Mouse (Mus musculus) MEL (cell line): ENCODE data around the gene Aplf. TPM values are rescaled to one million over a fixed set of nuclear protein-coding genes. Genes with fewer than 3 reads are reported as not detected.

Source experiments
- DNase-seq: peaks from one replicate; pipeline ENCODE4 v3.0.0; 2011; ENCODE audit warnings: low read depth, low spot score
- H3K27ac ChIP-seq: 2 replicates; pipeline ENCODE4 v1.5.1; 2012; ENCODE audit warnings: low read depth, mild to moderate bottlenecking, control low read depth, low read length, moderate library complexity; ENCODE audit not compliant: control insufficient read depth
- H3K27me3 ChIP-seq, 2 experiments: fragments of 150-350 bp in 1 of 2; sonication (generic) in 1 of 2; 2 replicates each; pipeline ENCODE4 v1.6.1; 2012; ENCODE audit warnings: low read length in 2 of 2, mild to moderate bottlenecking in 2 of 2, improper control_type of control experiment in 1 of 2, moderate library complexity in 1 of 2; ENCODE audit not compliant: insufficient read depth in 2 of 2, control insufficient read depth in 1 of 2
- H3K36me3 ChIP-seq, 2 experiments: 2 replicates each; pipeline ENCODE4 v1.6.1; 2012 to 2014; ENCODE audit warnings: low read length in 2 of 2, improper control_type of control experiment in 1 of 2, inconsistent platforms in 1 of 2, mild to moderate bottlenecking in 1 of 2; ENCODE audit not compliant: insufficient read depth in 2 of 2, control insufficient read depth in 1 of 2
- H3K4me1 ChIP-seq, 2 experiments: fragments of 150-350 bp in 1 of 2; sonication (generic) in 1 of 2; 2 replicates each; pipeline ENCODE4 v1.6.1; 2012; ENCODE audit warnings: low read length in 2 of 2, improper control_type of control experiment in 1 of 2, mild to moderate bottlenecking in 1 of 2; ENCODE audit not compliant: insufficient read depth in 2 of 2, control insufficient read depth in 1 of 2
- H3K4me3 ChIP-seq, 2 experiments: fragments of 150-350 bp in 1 of 2; sonication (generic) in 1 of 2; 2 replicates each; pipeline ENCODE4 v1.5.1; 2012; ENCODE audit warnings: low read depth in 2 of 2, low read length in 2 of 2, mild to moderate bottlenecking in 2 of 2, moderate library complexity in 2 of 2, control low read depth in 1 of 2, improper control_type of control experiment in 1 of 2; ENCODE audit not compliant: control insufficient read depth in 1 of 2, insufficient read depth in 1 of 2
- H3K79me2 ChIP-seq: 2 replicates; pipeline ENCODE4 v1.6.1; 2012; ENCODE audit warnings: mild to moderate bottlenecking, low read length, moderate library complexity; ENCODE audit not compliant: control insufficient read depth, poor library complexity, insufficient read depth
- H3K9ac ChIP-seq: 2 replicates; pipeline ENCODE4 v1.6.1; 2012; ENCODE audit warnings: low read depth, mild to moderate bottlenecking, control low read depth, low read length, moderate library complexity; ENCODE audit not compliant: control insufficient read depth, poor library complexity, severe bottlenecking
- H3K9me3 ChIP-seq: fragments of 150-350 bp; sonication (generic); replicated peaks from 2 replicates; pipeline ENCODE4 v1.6.1; 2012; ENCODE audit warnings: mild to moderate bottlenecking, low read length, improper control_type of control experiment, moderate library complexity; ENCODE audit not compliant: insufficient read depth
- BHLHE40 ChIP-seq: IDR thresholded peaks from 2 replicates; pipeline ENCODE4 v1.6.1; 2012; ENCODE audit warnings: low read depth, mild to moderate bottlenecking, inconsistent platforms, low read length, improper control_type of control experiment, borderline replicate concordance
- CHD1 ChIP-seq: IDR thresholded peaks from 2 replicates; pipeline ENCODE4 v1.6.1; 2012; ENCODE audit warnings: low read depth, mild to moderate bottlenecking, inconsistent platforms, low read length, improper control_type of control experiment
- CHD2 ChIP-seq: IDR thresholded peaks from 2 replicates; pipeline ENCODE4 v1.6.1; 2011; ENCODE audit warnings: low read length, improper control_type of control experiment
- CTCF ChIP-seq, 3 experiments: IDR thresholded peaks in 2 of 3; conservative IDR thresholded peaks in 1 of 3; 2 replicates each; pipeline ENCODE4 v1.5.1; 2011 to 2012; ENCODE audit warnings: low read length in 3 of 3, low read depth in 2 of 3, mild to moderate bottlenecking in 2 of 3, improper control_type of control experiment in 1 of 3, inconsistent platforms in 1 of 3, mixed read lengths in 1 of 3, moderate library complexity in 1 of 3; ENCODE audit not compliant: control insufficient read depth in 1 of 3, insufficient read depth in 1 of 3, poor library complexity in 1 of 3, severe bottlenecking in 1 of 3
- E2F4 ChIP-seq: IDR thresholded peaks from 2 replicates; pipeline ENCODE4 v1.6.1; 2011; ENCODE audit warnings: low read depth, low read length, improper control_type of control experiment, borderline replicate concordance
- ELF1 ChIP-seq: IDR thresholded peaks from 2 replicates; pipeline ENCODE4 v1.6.1; 2014; ENCODE audit warnings: low read depth, mild to moderate bottlenecking, inconsistent platforms, low read length, improper control_type of control experiment, moderate library complexity
- EP300 ChIP-seq, 2 experiments: IDR thresholded peaks; 2 replicates each; pipeline ENCODE4 v1.6.1; 2011; ENCODE audit warnings: improper control_type of control experiment in 2 of 2, low read length in 2 of 2, low read depth in 1 of 2, mild to moderate bottlenecking in 1 of 2
- ETS1 ChIP-seq: IDR thresholded peaks from 2 replicates; pipeline ENCODE4 v1.6.1; 2012; ENCODE audit warnings: low read depth, mild to moderate bottlenecking, inconsistent platforms, low read length, improper control_type of control experiment, moderate library complexity
- GABPA ChIP-seq: IDR thresholded peaks from 2 replicates; pipeline ENCODE4 v1.6.1; 2012; ENCODE audit warnings: low read depth, mild to moderate bottlenecking, inconsistent platforms, low read length, improper control_type of control experiment, moderate library complexity
- GATA1 ChIP-seq: IDR thresholded peaks from 2 replicates; pipeline ENCODE4 v1.6.1; 2011; ENCODE audit warnings: low read depth, low read length, improper control_type of control experiment
- HCFC1 ChIP-seq: IDR thresholded peaks from 2 replicates; pipeline ENCODE4 v1.6.1; 2012; ENCODE audit warnings: low read depth, mild to moderate bottlenecking, inconsistent platforms, low read length, improper control_type of control experiment, moderate library complexity
- JUND ChIP-seq: IDR thresholded peaks from 2 replicates; pipeline ENCODE4 v1.6.1; 2011; ENCODE audit warnings: low read depth, mild to moderate bottlenecking, improper control_type of control experiment, low read length
- KAT2A ChIP-seq: conservative IDR thresholded peaks from 2 replicates; pipeline ENCODE4 v1.6.1; 2012; ENCODE audit warnings: low read depth, low read length, improper control_type of control experiment, inconsistent platforms
- MAFK ChIP-seq: IDR thresholded peaks from 2 replicates; pipeline ENCODE4 v1.6.1; 2011; ENCODE audit warnings: low read depth, mild to moderate bottlenecking, low read length, improper control_type of control experiment, borderline replicate concordance
- MAX ChIP-seq: IDR thresholded peaks from 2 replicates; pipeline ENCODE4 v1.6.1; 2011; ENCODE audit warnings: low read length, improper control_type of control experiment
- MEF2A ChIP-seq: IDR thresholded peaks from 2 replicates; pipeline ENCODE4 v1.6.1; 2014; ENCODE audit warnings: low read depth, mild to moderate bottlenecking, inconsistent platforms, low read length, improper control_type of control experiment; ENCODE audit not compliant: poor library complexity, insufficient replicate concordance, severe bottlenecking; ENCODE audit errors: extremely low read depth
- MXI1 ChIP-seq: IDR thresholded peaks from 2 replicates; pipeline ENCODE4 v1.6.1; 2011; ENCODE audit warnings: mild to moderate bottlenecking, low read depth, low read length, improper control_type of control experiment
- MYB ChIP-seq: IDR thresholded peaks from 2 replicates; pipeline ENCODE4 v1.6.1; 2011; ENCODE audit warnings: mild to moderate bottlenecking, low read depth, low read length, improper control_type of control experiment
- MYC ChIP-seq: IDR thresholded peaks from 2 replicates; pipeline ENCODE4 v1.6.1; 2011; ENCODE audit warnings: low read depth, mild to moderate bottlenecking, low read length, improper control_type of control experiment, moderate library complexity
- NELFE ChIP-seq: IDR thresholded peaks from 2 replicates; pipeline ENCODE4 v1.6.1; 2011; ENCODE audit warnings: low read depth, low read length, improper control_type of control experiment
- NRF1 ChIP-seq: IDR thresholded peaks from 2 replicates; pipeline ENCODE4 v1.6.1; 2014; ENCODE audit warnings: low read depth, mild to moderate bottlenecking, inconsistent platforms, low read length, improper control_type of control experiment, moderate library complexity; ENCODE audit not compliant: poor library complexity, insufficient read depth, severe bottlenecking
- POLR2A ChIP-seq, 2 experiments: IDR thresholded peaks; 2 replicates each; pipeline ENCODE4 v1.6.1; 2011 to 2012; ENCODE audit warnings: low read length in 2 of 2, mild to moderate bottlenecking in 2 of 2, control low read depth in 1 of 2, improper control_type of control experiment in 1 of 2, low read depth in 1 of 2, moderate library complexity in 1 of 2; ENCODE audit not compliant: control insufficient read depth in 1 of 2, insufficient read depth in 1 of 2, poor library complexity in 1 of 2
- POLR2AphosphoS2 ChIP-seq: IDR thresholded peaks from 2 replicates; pipeline ENCODE4 v1.6.1; 2011; ENCODE audit warnings: low read length, improper control_type of control experiment
- POLR2AphosphoS5 ChIP-seq: IDR thresholded peaks from 2 replicates; pipeline ENCODE4 v1.6.1; 2012; ENCODE audit warnings: low read depth, borderline replicate concordance, mild to moderate bottlenecking, inconsistent platforms, low read length, moderate library complexity, mixed read lengths
- RAD21 ChIP-seq: IDR thresholded peaks from 2 replicates; pipeline ENCODE4 v1.6.1; 2011; ENCODE audit warnings: mild to moderate bottlenecking, low read depth, low read length, improper control_type of control experiment
- RCOR1 ChIP-seq: IDR thresholded peaks from 2 replicates; pipeline ENCODE4 v1.6.1; 2012; ENCODE audit warnings: low read depth, mild to moderate bottlenecking, inconsistent platforms, low read length, improper control_type of control experiment
- SIN3A ChIP-seq: IDR thresholded peaks from 2 replicates; pipeline ENCODE4 v1.6.1; 2012; ENCODE audit warnings: low read length, improper control_type of control experiment, inconsistent platforms
- TAL1 ChIP-seq: IDR thresholded peaks from 2 replicates; pipeline ENCODE4 v1.6.1; 2012; ENCODE audit warnings: mild to moderate bottlenecking, inconsistent platforms, low read length, moderate library complexity, mixed read lengths
- TBP ChIP-seq: IDR thresholded peaks from 2 replicates; pipeline ENCODE4 v1.8.0; 2011; ENCODE audit warnings: low read depth, low read length, improper control_type of control experiment
- TCF12 ChIP-seq: IDR thresholded peaks from 2 replicates; pipeline ENCODE4 v1.6.1; 2014; ENCODE audit warnings: low read depth, mild to moderate bottlenecking, inconsistent platforms, low read length, improper control_type of control experiment, moderate library complexity
- UBTF ChIP-seq: IDR thresholded peaks from 2 replicates; pipeline ENCODE4 v1.6.1; 2012; ENCODE audit warnings: low read depth, mild to moderate bottlenecking, inconsistent platforms, low read length, improper control_type of control experiment, moderate library complexity, borderline replicate concordance; ENCODE audit not compliant: insufficient read depth
- USF1 ChIP-seq: IDR thresholded peaks from 2 replicates; pipeline ENCODE4 v1.6.1; 2014; ENCODE audit warnings: low read depth, mild to moderate bottlenecking, inconsistent platforms, low read length, improper control_type of control experiment, moderate library complexity
- USF2 ChIP-seq, 2 experiments: IDR thresholded peaks; 2 replicates each; pipeline ENCODE4 v1.6.1; 2011 to 2012; ENCODE audit warnings: improper control_type of control experiment in 2 of 2, low read length in 2 of 2, borderline replicate concordance in 1 of 2, inconsistent platforms in 1 of 2, low read depth in 1 of 2, mild to moderate bottlenecking in 1 of 2; ENCODE audit not compliant: insufficient read depth in 1 of 2
- ZC3H11A ChIP-seq: IDR thresholded peaks from 2 replicates; pipeline ENCODE4 v1.6.1; 2012; ENCODE audit warnings: low read depth, mild to moderate bottlenecking, inconsistent platforms, low read length, improper control_type of control experiment
- ZMIZ1 ChIP-seq: IDR thresholded peaks from 2 replicates; pipeline ENCODE4 v1.6.1; 2012; ENCODE audit warnings: low read depth, mild to moderate bottlenecking, inconsistent platforms, low read length, improper control_type of control experiment, moderate library complexity
- ZNF384 ChIP-seq: IDR thresholded peaks from 2 replicates; pipeline ENCODE4 v1.6.1; 2012; ENCODE audit warnings: low read depth, mild to moderate bottlenecking, inconsistent platforms, low read length, improper control_type of control experiment
- polyA plus RNA-seq, 2 experiments: library from polyadenylated mRNA; stranded (reverse) in 1 of 2; unstranded in 1 of 2; fragments of >175 nt in 1 of 2; fragments of >200 nt in 1 of 2; gene quantifications; 2 replicates each; pipeline versions ENCODE4 v1.2.1 to v1.2.4; 2012; ENCODE audit warnings: low replicate concordance in 2 of 2, low read depth in 1 of 2; ENCODE audit not compliant: insufficient read length in 2 of 2, insufficient read depth in 1 of 2, missing spikeins in 1 of 2
- total RNA-seq: library from RNA; depleted of rRNA; stranded (reverse); fragments of 300-350 nt; gene quantifications from 2 replicates; pipeline ENCODE4 v1.2.3, GENCODE M21; 2012

Gene Aplf
- total and polyA plus RNA-seq, 3 experiments: 12.6 to 20.3 TPM; not detected in 1

GRCm38 (mm10) chr6:87669894-87670588 is 2.0 kb downstream of the Aplf start:
- peaks cover 0 to 35% of the 10 kb centered on the region in 2 experiments; a peak in 2 of 4 replicates for H3K36me3 ChIP-seq
- peak overlapping the region; percentile 29 for H3K9ac ChIP-seq
- H3K27ac ChIP-seq: peak overlapping the region; percentile 85
- no peaks in the 10 kb centered on the region for H3K9me3 ChIP-seq
- DNase-seq: peak; percentile 90
- no peaks in the 10 kb centered on the region for H3K27me3 ChIP-seq
- peaks cover 15 to 26% of the 10 kb centered on the region in 2 experiments for H3K4me1 ChIP-seq
- peak overlapping the region; percentile 24 to 64 for H3K4me3 ChIP-seq
- H3K79me2 ChIP-seq: peaks cover 7% of the 10 kb centered on the region
- no peak for TF ChIP-seq E2F4
- no peak for TF ChIP-seq GABPA
- TF ChIP-seq NELFE: no peak
- TF ChIP-seq ZNF384: no peak
- TF ChIP-seq RAD21: peak; percentile 92
- no peak for TF ChIP-seq POLR2A (IDR thresholded peaks at IDR 0.05; ENCODE audit: control insufficient read depth in 1 of 2, insufficient read depth in 1 of 2, low read depth in 1 of 2, low read length in 2 of 2, poor library complexity in 1 of 2)
- TF ChIP-seq MAX: peak; percentile 21; the same call in 1 of the 2 replicates
- no peak for TF ChIP-seq USF2 (IDR thresholded peaks at IDR 0.05; ENCODE audit: borderline replicate concordance in 1 of 2, insufficient read depth in 1 of 2, low read depth in 1 of 2, low read length in 2 of 2)
- no peak; the same call in 1 of the 2 replicates for TF ChIP-seq GATA1
- no peak; the same call in 1 of the 2 replicates for TF ChIP-seq CHD1
- no peak for TF ChIP-seq UBTF
- no peak for TF ChIP-seq MYB
- TF ChIP-seq ZC3H11A: peak; percentile 85
- no peak for TF ChIP-seq MEF2A
- TF ChIP-seq RCOR1: peak; percentile 32; the same call in 1 of the 2 replicates
- no peak for TF ChIP-seq CHD2
- TF ChIP-seq TCF12: peak; percentile 14; the same call in 1 of the 2 replicates
- TF ChIP-seq TBP: no peak
- TF ChIP-seq NRF1: no peak
- TF ChIP-seq KAT2A: no peak
- TF ChIP-seq JUND: no peak
- no peak for TF ChIP-seq BHLHE40
- TF ChIP-seq MAFK: no peak
- no peak for TF ChIP-seq HCFC1
- TF ChIP-seq EP300 (IDR thresholded peaks at IDR 0.05; ENCODE audit: low read depth in 1 of 2, low read length in 2 of 2): no peak
- TF ChIP-seq ZMIZ1: no peak
- no peak for TF ChIP-seq ELF1
- TF ChIP-seq SIN3A: peak; percentile 68; the same call in 1 of the 2 replicates
- peak; percentile 82 for TF ChIP-seq USF1
- TF ChIP-seq MXI1: peak; percentile 81
- peak; percentile 23 to 86 (median 48); a peak in 5 of 6 replicates for TF ChIP-seq CTCF (IDR thresholded peaks at IDR 0.05 in 2 of 3, conservative IDR thresholded peaks at IDR 0.05 in 1 of 3; ENCODE audit: control insufficient read depth in 1 of 3, insufficient read depth in 1 of 3, low read depth in 2 of 3, low read length in 3 of 3, poor library complexity in 1 of 3, severe bottlenecking in 1 of 3)
- no peak for TF ChIP-seq POLR2AphosphoS5
- TF ChIP-seq MYC: 0 out of 2 replicates have a peak, but pooled peaks have one; percentile 13
- no peak for TF ChIP-seq TAL1
- TF ChIP-seq ETS1: no peak
- no peak for TF ChIP-seq POLR2AphosphoS2
